Mouse (Mus musculus): ENCODE data around the gene Myo7a. TPM values are rescaled to one million over a fixed set of nuclear protein-coding genes. Genes with fewer than 3 reads are reported as not detected.

Gene Myo7a
- 6.5 and 7.1 TPM in 2 replicates for polyA plus RNA-seq (2021; fragmentation: Nextera tagmentation)
- long read RNA-seq, experiment 1, partial matches to known transcripts, result 7 of 10 reads
- long read RNA-seq, experiment 1, other reads (novel, unspliced or antisense), result 3 of 10 reads
- long read RNA-seq, experiment 2, partial matches to known transcripts, result 2 of 2 reads
- long read RNA-seq, experiment 2, other reads (novel, unspliced or antisense), result 0 of 2 reads

DNA sequence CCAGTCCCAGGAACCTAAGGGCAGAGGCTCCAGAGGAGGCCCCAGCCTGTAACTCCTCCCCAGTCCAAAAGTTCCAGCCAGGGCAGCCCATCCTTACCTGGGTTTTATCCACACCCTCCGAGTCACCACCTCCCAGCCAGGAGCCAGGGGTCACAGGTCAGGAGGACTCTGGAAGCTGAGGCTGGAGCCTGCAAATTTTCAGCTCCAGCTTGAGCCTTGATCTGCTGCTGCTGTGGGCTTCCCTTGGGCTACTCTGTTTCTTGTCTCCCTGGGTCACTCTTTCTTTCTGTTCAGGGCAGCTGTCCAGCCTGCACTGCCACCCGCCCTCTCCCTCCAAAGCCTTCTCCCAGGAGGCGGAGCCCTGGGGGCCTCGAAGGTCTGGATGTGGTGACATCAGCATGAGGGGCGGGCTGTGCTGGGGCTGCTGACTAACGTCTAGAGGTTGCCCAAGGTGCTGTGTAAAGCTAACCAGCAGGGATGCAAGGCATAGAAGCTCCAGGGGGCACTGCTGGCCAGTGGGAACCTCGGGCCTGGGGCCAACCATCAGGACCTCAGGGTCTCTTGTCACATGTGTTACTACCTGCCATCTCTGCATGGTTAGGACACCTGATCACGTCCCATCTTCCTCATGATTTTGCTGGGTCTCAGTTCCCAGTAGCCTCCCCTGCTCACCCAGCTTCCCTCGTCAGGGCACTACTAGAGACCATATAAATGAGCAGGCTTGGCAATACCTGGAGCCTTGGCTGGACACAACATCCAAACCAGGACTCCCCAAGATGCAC, at the start of gene Myo7a:
TSS of gene Myo7a (minus strand) at position 346 of the 782 bp plus-strand sequence.

DNA sequence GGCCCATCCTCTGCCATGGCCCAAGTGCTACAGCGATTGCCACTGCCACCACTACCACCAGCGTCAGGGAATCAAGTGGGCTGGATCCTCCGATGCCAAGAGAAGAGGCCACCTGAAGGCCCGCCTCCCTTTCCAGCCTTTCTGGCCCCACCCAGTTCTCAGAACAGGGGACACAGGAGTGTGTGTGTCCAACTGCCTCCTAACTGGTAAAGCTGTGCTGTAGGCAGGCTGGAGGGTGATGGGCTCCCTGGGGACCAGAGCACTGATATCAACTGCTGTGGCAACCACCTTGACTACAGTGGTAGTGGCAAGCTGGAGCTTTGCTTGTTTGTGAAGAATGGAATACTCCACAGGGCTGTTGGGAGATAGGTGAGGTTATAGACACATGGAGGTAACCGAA, 26.1 kb upstream of the Myo7a start, which contains the start of gene Omp:
TSS of gene Omp (minus strand) at position 101 of the 400 bp plus-strand sequence.

Other genes with a start within 250 kb of the Myo7a start
- gene Gdpd4, start 199.6 kb downstream of the Myo7a start, polyA plus RNA-seq (2021; fragmentation: Nextera tagmentation), result not detected in 2 replicates
- gene Omp, start 26.0 kb upstream of the Myo7a start, polyA plus RNA-seq (2021; fragmentation: Nextera tagmentation), result 0.11 and 0.23 TPM in 2 replicates
- 11.9 and 14.3 TPM in 2 replicates for gene Capn5, start 58.8 kb upstream of the Myo7a start, polyA plus RNA-seq (2021; fragmentation: Nextera tagmentation)
- gene B3gnt6, start 80.0 kb upstream of the Myo7a start, polyA plus RNA-seq (2021; fragmentation: Nextera tagmentation), result 0.25 and 0.46 TPM in 2 replicates
- 13.9 and 16.4 TPM in 2 replicates for gene Acer3, start 201.7 kb upstream of the Myo7a start, polyA plus RNA-seq (2021; fragmentation: Nextera tagmentation)
- gene Tsku, start 241.8 kb upstream of the Myo7a start, polyA plus RNA-seq (2021; fragmentation: Nextera tagmentation), result 2.1 and 2.2 TPM in 2 replicates